Mouse (Mus musculus) stomach, postnatal 0 days (tissue): ENCODE results near the gene Olfr766-ps1. TPM values are rescaled to one million over a fixed set of nuclear protein-coding genes. Genes with fewer than 3 reads are reported as not detected.

Source experiments
- ATAC-seq: fragments of 200-750 bp; cut with Nextera tagmentation; 2 replicates; pipeline ENCODE4 v1.8.0; 2017; ENCODE audit not compliant: low FRiP score, low TSS enrichment
- DNase-seq: peaks from one replicate; pipeline ENCODE4 v3.0.0-alpha.2; 2016; ENCODE audit warnings: low spot score
- H3K27ac ChIP-seq: fragments of 300-500 bp; sonication (generic); replicated peaks from 2 replicates; pipeline ENCODE4 v1.5.1; 2014; ENCODE audit warnings: mild to moderate bottlenecking, control low read depth
- H3K27me3 ChIP-seq: fragments of 300-500 bp; sonication (generic); 2 replicates; pipeline ENCODE4 v1.6.1; 2014; ENCODE audit warnings: low read length; ENCODE audit not compliant: control insufficient read depth, insufficient read depth
- H3K36me3 ChIP-seq: fragments of 300-500 bp; sonication (generic); 2 replicates; pipeline ENCODE4 v1.6.1; 2014; ENCODE audit warnings: low read length, mixed read lengths; ENCODE audit not compliant: control insufficient read depth, insufficient read depth
- H3K4me1 ChIP-seq: fragments of 300-500 bp; sonication (generic); replicated peaks from 2 replicates; pipeline ENCODE4 v1.6.1; 2014; ENCODE audit warnings: antibody characterized with exemption; ENCODE audit not compliant: control insufficient read depth, insufficient read depth
- H3K4me2 ChIP-seq: fragments of 300-500 bp; sonication (generic); replicated peaks from 2 replicates; pipeline ENCODE4 v1.6.1; 2014; ENCODE audit warnings: low read depth, mild to moderate bottlenecking, control low read depth, moderate library complexity
- H3K4me3 ChIP-seq: fragments of 300-500 bp; sonication (generic); 2 replicates; pipeline ENCODE4 v1.5.1; 2014; ENCODE audit warnings: low read depth, low read length, control low read depth
- H3K9ac ChIP-seq: fragments of 300-500 bp; sonication (generic); 2 replicates; pipeline ENCODE4 v1.6.1; 2014; ENCODE audit warnings: mild to moderate bottlenecking, low read length, control low read depth, mixed read lengths
- H3K9me3 ChIP-seq: fragments of 300-500 bp; sonication (generic); 2 replicates; pipeline ENCODE4 v1.6.1; 2016; ENCODE audit warnings: low read length; ENCODE audit not compliant: control insufficient read depth
- CTCF ChIP-seq: IDR thresholded peaks from 2 replicates; pipeline ENCODE4 v1.5.1; 2016; ENCODE audit warnings: antibody characterized with exemption, low read depth, mild to moderate bottlenecking, moderate library complexity
- EP300 ChIP-seq: optimal IDR thresholded peaks from 2 replicates; pipeline ENCODE3; 2016; ENCODE audit warnings: antibody characterized with exemption
- WGBS: fragments of 180-500 bp; shearing (Covaris S2); extraction: QIAGEN DNeasy Blood & Tissue Kit; methylation state at CpG from one replicate; pipeline ENCODE4 v1.1.7; 2014; 5-methylcytosine and 5-hydroxymethylcytosine counted together
- polyA plus RNA-seq: library from polyadenylated mRNA; unstranded; fragments of >200 nt; fragmentation: Nextera tagmentation; extraction: Ambion mirVana; gene quantifications from 2 replicates; pipeline ENCODE4 v1.2.1, GENCODE M21; 2015

Gene Olfr766-ps1
- polyA plus RNA-seq, 1 experiment from 2014 or later = not detected

DNA sequence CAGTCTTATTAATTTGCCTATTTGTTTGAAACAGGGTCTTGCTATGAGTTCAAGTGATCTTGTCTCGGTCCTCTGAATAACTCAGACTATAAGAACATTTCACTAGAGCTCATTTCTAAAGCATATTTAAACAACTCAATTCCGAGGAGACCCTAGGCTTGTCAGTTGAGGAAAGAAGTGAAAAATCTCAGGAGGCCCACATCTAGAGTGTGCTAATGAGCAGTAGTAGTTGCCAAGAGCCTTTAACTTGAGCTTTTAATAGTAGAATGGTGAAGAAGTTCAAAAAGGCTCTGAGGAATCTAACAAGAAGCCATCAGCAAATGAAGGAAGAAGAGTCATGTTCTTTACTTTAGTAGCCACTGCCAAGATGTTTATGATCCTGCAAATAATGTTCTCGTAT lies 29.0 kb downstream of the Olfr766-ps1 start, which contains the start of gene Olfr764-ps1:
Gene Olfr764-ps1, minus strand, starts transcription at position 101 of the 400 bp plus-strand sequence.
- WGBS = 78% methylated on average over 3 of the region's 3 CpGs
- DNase-seq (no peak), ATAC-seq (no peak)
- H3K4me3 ChIP-seq = no peak within 1 kb of the TSS
- no peak within 1 kb of the TSS for H3K9ac ChIP-seq
- no peak within 1 kb of the TSS for H3K4me2 ChIP-seq
- no peak within 1 kb of the TSS for H3K27ac ChIP-seq
- TF ChIP-seq CTCF (no peak), EP300 (no peak)
- H3K27me3 ChIP-seq = no peaks in the 10 kb centered on the region
- no peaks in the 10 kb centered on the region for H3K9me3 ChIP-seq
- no peaks in the 10 kb centered on the region for H3K4me1 ChIP-seq
- H3K36me3 ChIP-seq = no peaks in the 10 kb centered on the region

DNA sequence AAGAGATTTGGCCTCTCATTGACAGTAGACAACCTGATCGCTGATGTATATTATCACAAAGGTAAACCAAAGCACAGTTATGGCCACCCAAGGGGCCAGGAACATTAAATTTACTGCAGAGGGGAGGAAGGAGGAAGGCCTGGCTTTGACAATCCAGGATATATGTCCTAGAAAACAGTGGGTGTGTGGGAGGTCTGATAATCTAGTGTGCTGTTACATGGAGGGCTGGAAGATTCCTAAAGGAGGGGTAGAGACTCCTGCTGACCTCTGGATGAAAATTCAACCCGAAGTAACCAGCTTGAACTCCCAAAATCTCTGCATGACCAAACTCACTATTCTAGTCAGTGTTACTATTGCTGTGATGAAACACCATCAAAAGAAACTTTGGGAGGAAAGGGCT lies 40.4 kb downstream of the Olfr766-ps1 start:
- Histone ChIP-seq H3K4me2 (no peak overlapping the region), H3K27me3 (no peaks in the 10 kb centered on the region), H3K36me3 (no peaks in the 10 kb centered on the region), H3K9me3 (no peaks in the 10 kb centered on the region), H3K9ac (no peak overlapping the region), H3K4me3 (no peak overlapping the region), H3K27ac (no peak overlapping the region), H3K4me1 (no peaks in the 10 kb centered on the region)
- DNase-seq (no peak), ATAC-seq (no peak)
- 75% methylated on average over 2 of the region's 2 CpGs for WGBS
- TF ChIP-seq EP300 = no peak
- no peak for TF ChIP-seq CTCF

- Histone ChIP-seq H3K27me3 (no peaks in the 10 kb centered on the region), H3K4me1 (no peaks in the 10 kb centered on the region), H3K9me3 (no peaks in the 10 kb centered on the region), H3K9ac (no peak overlapping the region), H3K4me3 (no peak overlapping the region), H3K36me3 (no peaks in the 10 kb centered on the region), H3K4me2 (no peak overlapping the region), H3K27ac (no peak overlapping the region)
- TF ChIP-seq EP300 (no peak), CTCF (peak; percentile 79)
- WGBS = 58% methylated on average over 3 of the region's 3 CpGs
- peak; percentile 43 for DNase-seq
- no peak for ATAC-seq
Measured at GRCm38 (mm10) chr10:129026018-129026662, 42.6 kb downstream of the Olfr766-ps1 start.

DNA sequence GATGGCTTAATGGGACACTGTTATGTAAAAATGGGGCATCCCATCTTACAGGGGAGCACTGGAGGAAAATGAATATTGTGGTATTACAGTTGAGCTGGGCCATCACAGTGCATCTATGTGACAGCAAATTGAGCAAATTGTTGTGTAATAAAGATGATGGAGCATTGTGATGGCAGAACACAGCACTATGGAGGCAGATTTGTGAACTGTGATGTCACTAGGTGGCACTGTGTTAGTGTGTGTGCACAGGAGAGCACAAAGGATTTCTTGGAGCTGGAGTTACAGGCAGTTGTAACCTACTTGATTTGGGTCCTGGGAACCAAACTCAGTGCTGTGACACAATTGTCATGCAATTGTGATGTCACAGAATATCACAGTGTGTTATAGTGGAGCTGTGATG lies 45.5 kb downstream of the Olfr766-ps1 start:
- Histone ChIP-seq H3K27ac (no peak overlapping the region), H3K4me2 (no peak overlapping the region), H3K9me3 (no peaks in the 10 kb centered on the region), H3K9ac (no peak overlapping the region), H3K27me3 (no peaks in the 10 kb centered on the region), H3K4me1 (no peaks in the 10 kb centered on the region), H3K36me3 (no peaks in the 10 kb centered on the region), H3K4me3 (no peak overlapping the region)
- TF ChIP-seq EP300 (no peak), CTCF (0 out of 2 replicates have a peak, but pooled peaks have one; percentile 18)
- DNase-seq = no peak
- ATAC-seq = no peak

GRCm38 (mm10) chr10:129014477-129014876 lies 54.3 kb downstream of the Olfr766-ps1 start:
- no peaks in the 10 kb centered on the region for H3K9me3 ChIP-seq
- no peaks in the 10 kb centered on the region for H3K4me1 ChIP-seq
- no peaks in the 10 kb centered on the region for H3K36me3 ChIP-seq
- H3K4me3 ChIP-seq = no peak overlapping the region
- no peak for ATAC-seq
- no peak overlapping the region for H3K4me2 ChIP-seq
- H3K27ac ChIP-seq = no peak overlapping the region
- TF ChIP-seq EP300 = no peak
- no peak for TF ChIP-seq CTCF
- no peak overlapping the region for H3K9ac ChIP-seq
- no peaks in the 10 kb centered on the region for H3K27me3 ChIP-seq
- DNase-seq = no peak

Other genes with a start within 250 kb of the Olfr766-ps1 start
- gene Ormdl2, start 247.3 kb downstream of the Olfr766-ps1 start, polyA plus RNA-seq = 111 and 121 TPM in 2 replicates
- 1.5 and 1.6 TPM in 2 replicates for gene Gdf11, start 177.3 kb downstream of the Olfr766-ps1 start, polyA plus RNA-seq
- 760 and 773 TPM in 2 replicates for gene Cd63, start 168.0 kb downstream of the Olfr766-ps1 start, polyA plus RNA-seq
- 8.1 and 9.5 TPM in 2 replicates for gene Rdh5, start 146.1 kb downstream of the Olfr766-ps1 start, polyA plus RNA-seq
- gene Bloc1s1, start 144.9 kb downstream of the Olfr766-ps1 start, polyA plus RNA-seq = 194 and 198 TPM in 2 replicates
- gene Itga7, start 135.2 kb downstream of the Olfr766-ps1 start, polyA plus RNA-seq = 8.5 and 8.7 TPM in 2 replicates
- gene Mettl7b, start 108.0 kb downstream of the Olfr766-ps1 start, polyA plus RNA-seq = 67.6 and 68.0 TPM in 2 replicates
- not detected in 2 replicates for gene Olfr9, start 79.5 kb downstream of the Olfr766-ps1 start, polyA plus RNA-seq
- gene Olfr763, start 58.2 kb downstream of the Olfr766-ps1 start, polyA plus RNA-seq = not detected in 2 replicates
- gene Olfr764-ps1, start 29.1 kb downstream of the Olfr766-ps1 start, polyA plus RNA-seq = not detected in 2 replicates
- gene Olfr765, start 19.0 kb downstream of the Olfr766-ps1 start, polyA plus RNA-seq = not detected in 2 replicates
- gene Olfr767, start 13.9 kb upstream of the Olfr766-ps1 start, polyA plus RNA-seq = not detected in 2 replicates
- not detected in 2 replicates for gene Olfr768, start 30.4 kb upstream of the Olfr766-ps1 start, polyA plus RNA-seq
- gene Olfr769, start 48.9 kb upstream of the Olfr766-ps1 start, polyA plus RNA-seq = not detected in 2 replicates
- not detected in 2 replicates for gene Olfr770, start 70.0 kb upstream of the Olfr766-ps1 start, polyA plus RNA-seq
- not detected in 2 replicates for gene Olfr771, start 95.8 kb upstream of the Olfr766-ps1 start, polyA plus RNA-seq
- gene Olfr772, start 108.9 kb upstream of the Olfr766-ps1 start, polyA plus RNA-seq = not detected in 2 replicates
- gene Olfr773, start 118.4 kb upstream of the Olfr766-ps1 start, polyA plus RNA-seq = not detected in 2 replicates
- not detected in 2 replicates for gene Olfr774, start 167.2 kb upstream of the Olfr766-ps1 start, polyA plus RNA-seq
- gene Olfr775, start 179.4 kb upstream of the Olfr766-ps1 start, polyA plus RNA-seq = not detected in 2 replicates
- not detected in 2 replicates for gene Olfr776, start 190.2 kb upstream of the Olfr766-ps1 start, polyA plus RNA-seq
- not detected in 2 replicates for gene Olfr777, start 202.5 kb upstream of the Olfr766-ps1 start, polyA plus RNA-seq
- gene Olfr780, start 249.1 kb upstream of the Olfr766-ps1 start, polyA plus RNA-seq = not detected in 2 replicates